Mouse (Mus musculus) gastrocnemius, postnatal 4 days (tissue): Measurements from ENCODE around the gene B3gnt8. TPM values are rescaled to one million over a fixed set of nuclear protein-coding genes. Genes with fewer than 3 reads are reported as not detected.

ENCODE experiments used
- DNase-seq, 2 experiments: peaks; one replicate each; pipeline ENCODE4 v3.0.0; 2021 to 2022; ENCODE audit warnings: low spot score in 2 of 2, mixed read lengths in 2 of 2
- total RNA-seq, 2 experiments: library from RNA; stranded (reverse); gene quantifications; 2 replicates each; pipeline ENCODE4 v1.2.3; 2021

The B3gnt8 gene
- total RNA-seq, 2 experiments from 2014 or later: 4.2 to 4.8 TPM

GRCm38 (mm10) chr7:25655601-25656428, 29.4 kb downstream of the B3gnt8 start:
- no peak for DNase-seq

GRCm38 (mm10) chr7:25657785-25658184, 31.3 kb downstream of the B3gnt8 start:
- no peak for DNase-seq

GRCm38 (mm10) chr7:25658657-25659472, 32.4 kb downstream of the B3gnt8 start, which contains the start of the genes Bckdha and Exosc5:
Bckdha (minus strand) TSS chr7:25658981.
Exosc5 (plus strand) TSS chr7:25659164.
- DNase-seq: peak; percentile 96 to 99

GRCm38 (mm10) chr7:25666381-25666780, 39.9 kb downstream of the B3gnt8 start:
- DNase-seq: no peak

GRCm38 (mm10) chr7:25669158-25669557, 42.7 kb downstream of the B3gnt8 start:
- DNase-seq: no peak

- DNase-seq: no peak
Observed at GRCm38 (mm10) chr7:25669631-25670030, 43.2 kb downstream of the B3gnt8 start.

- DNase-seq: no peak
Observed at GRCm38 (mm10) chr7:25670096-25670495, 43.6 kb downstream of the B3gnt8 start.

GRCm38 (mm10) chr7:25671686-25672085, 45.2 kb downstream of the B3gnt8 start:
- no peak for DNase-seq

GRCm38 (mm10) chr7:25672442-25672841, 46.0 kb downstream of the B3gnt8 start:
- DNase-seq: no peak

GRCm38 (mm10) chr7:25674297-25674696, 47.8 kb downstream of the B3gnt8 start:
- no peak for DNase-seq

- no peak for DNase-seq
Observed at GRCm38 (mm10) chr7:25674719-25675300, 48.4 kb downstream of the B3gnt8 start, which contains the start of gene Tmem91. Tmem91 (minus strand) TSS chr7:25675166.

- no peak for DNase-seq
Observed at GRCm38 (mm10) chr7:25675405-25675804, 49.0 kb downstream of the B3gnt8 start.

- DNase-seq: peak; percentile 70 to 84
Observed at GRCm38 (mm10) chr7:25676085-25676781, 49.8 kb downstream of the B3gnt8 start.

- DNase-seq: no peak
Observed at GRCm38 (mm10) chr7:25677013-25677412, 50.6 kb downstream of the B3gnt8 start.

GRCm38 (mm10) chr7:25679971-25680370, 53.5 kb downstream of the B3gnt8 start:
- no peak for DNase-seq

- DNase-seq: peak; percentile 86 to 94
Observed at GRCm38 (mm10) chr7:25680514-25681258, 54.2 kb downstream of the B3gnt8 start, which contains the start of gene B9d2. B9d2 (plus strand) TSS chr7:25680780.

GRCm38 (mm10) chr7:25681341-25682231, 55.1 kb downstream of the B3gnt8 start:
- DNase-seq: no peak

- DNase-seq: no peak
Observed at GRCm38 (mm10) chr7:25683474-25684180, 57.2 kb downstream of the B3gnt8 start.
